Mouse (Mus musculus) Muller cell, postnatal 12 days (primary cell): Measurements from ENCODE around the gene Arih2.

Experiments used
- DNase-seq: peaks from one replicate; pipeline ENCODE4 v3.0.0-alpha.2; 2015; ENCODE audit errors: inconsistent ontology term

The Arih2 gene

DNA sequence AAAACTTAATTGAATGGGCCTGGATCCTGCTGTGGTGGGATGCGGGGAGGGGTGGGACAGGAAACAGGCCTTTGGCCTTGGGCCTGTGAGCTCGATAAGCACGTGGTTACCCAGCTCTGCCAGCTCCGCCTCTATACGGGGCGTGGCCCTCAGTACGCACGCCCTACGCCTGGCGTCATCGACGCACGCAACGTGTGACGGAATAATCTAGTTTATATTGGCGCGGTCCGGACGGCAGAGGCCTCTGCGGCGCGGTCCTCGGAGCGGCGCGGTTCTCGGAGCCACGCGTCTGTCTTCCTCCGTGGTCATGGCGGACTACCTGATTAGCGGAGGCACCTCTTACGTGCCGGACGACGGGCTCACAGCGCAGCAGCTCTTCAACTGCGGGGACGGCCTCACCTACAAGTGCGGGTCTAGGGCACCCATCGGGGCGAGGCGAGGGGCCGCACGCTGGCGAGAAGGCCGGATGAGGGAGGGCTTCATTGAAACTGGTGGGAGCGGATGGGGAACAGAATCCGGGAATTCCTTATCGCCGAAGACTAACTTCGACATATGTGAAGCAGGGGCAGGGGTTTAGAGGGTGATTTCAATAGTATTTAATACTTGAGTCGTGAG is 88.9 kb downstream of the Arih2 start, which contains the start of gene Impdh2:
Gene Impdh2, plus strand, starts transcription at position 60 of the 615 bp plus-strand sequence.
- peak; percentile 93 for DNase-seq

DNA sequence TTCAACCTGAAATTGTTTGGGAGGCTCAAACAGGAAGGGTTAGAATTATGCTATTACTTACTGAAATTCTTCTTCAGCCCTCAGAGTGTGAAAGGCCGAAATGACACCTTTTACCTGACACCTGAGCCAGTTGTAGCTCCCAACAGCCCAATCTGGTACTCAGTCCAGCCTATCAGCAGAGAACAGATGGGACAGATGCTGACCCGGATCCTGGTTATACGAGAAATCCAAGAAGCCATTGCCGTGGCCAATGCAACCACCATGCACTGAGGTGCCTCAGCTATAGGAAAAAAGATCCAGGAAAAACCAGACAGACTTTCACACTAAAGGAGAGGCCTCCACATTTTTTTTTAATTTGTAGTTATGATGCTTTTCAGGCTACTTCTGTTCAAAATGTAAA is 90.0 kb downstream of the Arih2 start:
- DNase-seq: no peak
